Mouse (Mus musculus): Measurements from ENCODE around the gene Dapk2.

Dapk2 gene

DNA sequence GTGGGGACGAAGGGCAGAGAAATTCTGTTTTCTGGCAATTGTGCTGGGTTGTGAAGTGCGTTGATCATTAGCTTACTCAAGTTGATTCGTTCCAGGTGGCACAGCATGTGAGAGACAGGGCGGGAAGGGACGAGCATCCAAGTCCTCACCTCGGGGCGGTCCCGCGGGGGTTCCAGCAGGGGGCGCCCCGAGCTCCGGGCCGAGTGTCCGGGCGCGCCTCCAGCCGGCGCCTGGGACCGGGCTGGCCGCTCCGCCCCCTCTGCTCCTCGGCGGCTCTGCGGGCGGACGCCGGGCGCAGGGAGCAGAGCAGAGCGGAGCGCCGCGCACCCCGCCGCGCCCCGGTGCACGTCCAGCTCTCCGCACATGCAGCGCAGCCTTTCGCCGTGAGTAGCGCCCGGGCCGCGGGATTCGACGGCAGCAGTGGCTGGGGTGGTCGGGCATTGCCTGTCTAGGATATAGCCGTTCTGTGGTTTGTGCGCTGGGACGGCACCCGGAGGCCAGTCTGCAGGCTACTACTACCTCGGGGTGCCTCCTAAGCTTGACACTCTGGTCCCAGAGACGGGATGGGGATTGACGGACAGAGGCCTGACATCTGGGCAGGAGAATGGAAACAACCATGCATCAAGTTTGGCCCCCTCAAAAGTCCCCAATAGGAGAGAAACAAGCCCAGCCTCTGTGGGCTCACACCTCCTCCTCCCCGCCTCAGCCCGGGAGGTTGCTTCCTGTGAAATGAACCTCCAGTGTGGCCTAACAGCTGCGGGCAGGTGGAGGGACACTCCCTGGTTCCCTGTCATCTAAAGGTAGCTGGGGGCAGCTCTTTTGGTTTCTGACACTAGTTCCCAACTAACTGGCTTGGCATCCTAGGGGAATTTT, at the start of gene Dapk2:
TSS of gene Dapk2 (plus strand) at position 266 of the 873 bp plus-strand sequence.
- peak; percentile 88 for DNase-seq

DNA sequence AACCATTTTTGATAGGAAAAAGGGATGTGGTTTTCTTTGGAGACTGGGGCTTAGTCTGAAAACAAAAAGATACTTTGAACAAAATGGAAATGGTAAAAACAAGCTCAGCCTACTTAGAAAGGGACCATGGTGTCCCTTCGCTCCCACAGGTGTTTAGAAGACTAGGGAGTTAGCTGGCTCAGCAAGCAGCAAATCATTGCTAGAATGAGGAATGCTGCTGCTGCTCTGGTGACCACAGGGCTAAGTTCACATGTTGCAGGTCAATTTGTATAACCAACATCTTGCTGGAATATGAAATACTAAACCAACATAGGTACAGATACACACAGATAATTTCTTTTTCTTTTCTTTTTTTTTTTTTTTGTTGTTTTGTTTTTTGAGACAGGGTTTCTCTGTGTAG, 48.4 kb upstream of the Dapk2 start:
- DNase-seq = no peak

DNA sequence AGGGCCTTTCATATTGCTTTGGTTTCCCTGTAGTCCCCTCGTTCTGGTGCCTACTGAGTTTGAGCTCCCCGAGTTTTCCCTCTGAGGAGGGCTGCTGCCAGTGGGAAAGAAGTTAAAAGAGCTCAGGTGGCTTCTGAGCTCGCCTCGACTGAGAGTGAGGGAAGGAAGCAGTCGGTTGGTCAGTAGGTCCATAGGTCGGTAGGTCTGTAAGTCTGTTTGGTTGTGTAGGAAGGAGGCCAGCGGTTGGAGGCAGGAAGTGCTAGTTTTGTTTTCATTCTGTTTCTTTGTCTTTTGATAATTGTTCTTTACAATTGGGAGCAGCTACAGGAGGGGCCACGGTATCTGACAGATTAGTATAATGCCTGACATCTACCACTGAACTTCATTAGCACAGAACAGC, 47.9 kb upstream of the Dapk2 start:
- no peak for DNase-seq

DNA sequence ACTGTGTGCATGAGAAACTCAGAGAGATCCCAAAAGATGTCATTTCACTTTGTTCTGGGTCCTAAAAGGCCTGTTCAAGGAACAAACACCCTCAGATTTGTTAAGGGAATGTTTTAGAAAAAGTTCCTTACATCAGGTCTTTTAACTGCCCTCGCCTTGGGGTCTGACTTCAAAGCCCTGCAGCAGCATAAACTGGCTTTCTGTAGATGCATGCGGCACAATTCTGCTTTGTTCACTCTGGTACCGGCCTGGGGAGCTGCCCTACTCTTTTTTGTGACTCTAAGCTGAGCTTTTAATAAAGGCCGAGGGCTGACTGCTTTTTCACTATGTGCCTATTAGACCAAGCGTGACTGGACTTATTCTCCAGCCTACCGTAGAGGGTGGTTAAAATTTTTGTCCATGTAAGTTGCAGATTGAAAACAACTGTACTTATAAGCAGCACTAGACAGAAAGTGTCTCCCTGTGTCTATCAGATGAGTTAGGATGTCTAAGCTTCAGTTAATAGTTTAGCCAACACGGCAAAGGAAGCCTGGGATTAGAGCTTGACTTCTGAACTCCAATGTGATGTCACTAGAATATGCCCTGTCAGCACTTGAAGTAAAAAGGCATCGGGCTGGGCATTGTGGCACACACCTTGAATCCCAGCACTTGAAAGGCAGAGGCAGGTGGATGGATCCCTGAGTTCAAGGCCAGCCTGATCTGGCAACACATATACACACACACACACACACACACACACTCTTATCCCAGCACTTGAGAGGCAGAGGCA, 47.2 kb upstream of the Dapk2 start:
- DNase-seq = peak; percentile 29

DNA sequence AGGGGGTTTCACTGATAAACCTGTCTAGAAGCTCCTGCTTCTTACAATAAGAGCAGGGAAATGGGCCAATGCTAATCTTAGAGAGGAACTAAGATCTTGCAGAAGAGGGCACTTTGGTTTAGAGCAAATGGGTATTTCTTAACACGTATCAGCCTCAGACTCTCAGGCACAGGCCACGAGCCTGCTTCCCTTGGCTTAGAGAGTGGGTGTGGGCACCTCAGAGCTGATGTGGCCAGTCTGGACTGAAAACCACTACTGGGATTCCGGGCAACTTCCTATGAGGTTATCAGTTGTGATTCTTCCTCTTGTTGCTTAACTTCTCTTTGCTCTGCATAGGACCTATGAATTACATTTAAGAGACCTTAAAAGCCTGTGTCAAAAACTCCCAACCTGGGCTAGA, 43.7 kb upstream of the Dapk2 start:
- DNase-seq = no peak

DNA sequence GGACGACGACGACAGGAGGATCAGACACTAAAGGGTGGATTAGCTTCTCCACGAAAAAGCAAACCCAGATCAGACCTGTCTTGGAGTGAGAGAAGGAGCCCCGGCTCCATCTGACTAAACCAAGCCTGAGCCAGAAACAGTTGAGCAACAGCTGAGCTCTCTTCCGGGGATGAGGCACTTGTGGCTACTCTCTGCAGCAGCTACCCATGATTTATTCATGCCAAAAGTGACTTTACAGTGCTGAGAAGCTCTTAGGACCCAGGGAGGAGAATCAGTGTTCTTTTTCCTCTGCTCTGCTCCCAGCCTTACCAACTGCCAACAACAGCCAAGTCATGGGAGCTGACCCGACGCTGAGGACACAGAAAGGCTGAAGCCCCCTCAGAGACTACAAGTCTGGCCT, 41.1 kb upstream of the Dapk2 start:
- no peak for DNase-seq

DNA sequence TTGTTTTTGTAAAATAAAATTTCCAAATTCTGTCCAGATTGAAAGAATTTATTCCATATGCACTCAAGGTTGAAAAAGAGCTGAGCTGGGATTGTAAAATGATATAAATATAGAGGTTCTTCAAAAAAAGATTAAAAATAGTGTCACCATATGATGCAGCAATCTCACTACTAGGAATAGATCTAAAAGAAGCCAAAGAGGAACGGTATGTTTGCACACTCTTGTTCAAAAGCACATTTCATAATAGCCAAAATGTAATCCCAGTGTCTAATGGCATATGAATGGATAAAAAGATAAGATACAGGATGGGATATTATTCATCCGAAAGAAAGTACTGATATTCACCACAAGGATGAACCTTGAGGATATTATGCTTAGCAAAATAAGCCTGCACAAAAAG, 38.5 kb upstream of the Dapk2 start:
- DNase-seq = no peak

DNA sequence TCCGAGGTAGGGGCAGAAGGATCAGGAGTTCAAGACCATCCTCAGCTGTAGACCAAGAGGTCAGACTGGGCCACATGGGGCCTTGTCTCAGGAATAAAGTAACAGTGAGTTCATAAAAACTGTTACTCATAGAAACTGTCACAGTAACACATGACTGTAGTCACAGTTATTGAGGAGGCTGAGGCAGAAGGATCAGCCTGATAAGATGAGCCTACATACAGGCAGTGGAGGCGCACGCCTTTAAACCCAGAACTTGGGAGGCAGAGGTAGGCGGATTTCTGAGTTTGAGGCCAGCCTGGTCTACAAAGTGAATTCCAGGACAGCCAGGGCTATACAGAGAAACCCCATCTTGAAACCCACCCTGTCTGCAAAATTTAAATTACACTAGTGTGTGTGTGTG, 37.9 kb upstream of the Dapk2 start:
- DNase-seq = no peak

DNA sequence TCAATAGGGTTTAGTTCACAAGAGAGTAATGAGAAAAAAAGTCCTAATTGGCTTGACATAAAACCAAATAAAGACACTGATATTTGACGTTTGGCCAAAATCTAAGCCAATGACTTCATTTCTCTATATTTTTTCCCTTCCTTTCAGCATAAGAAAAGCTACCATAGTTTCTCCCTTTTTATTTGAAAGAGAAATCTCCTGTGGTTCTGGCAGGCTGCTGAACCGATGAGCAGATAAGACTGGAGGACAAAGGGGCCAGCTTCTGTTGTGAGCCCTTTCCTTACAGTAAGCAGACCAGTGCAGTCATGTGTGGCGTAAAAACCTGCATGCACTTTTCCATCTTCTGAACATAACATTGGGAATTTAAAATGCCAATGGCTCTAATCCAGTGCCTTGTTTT, 37.1 kb upstream of the Dapk2 start:
- no peak for DNase-seq

DNA sequence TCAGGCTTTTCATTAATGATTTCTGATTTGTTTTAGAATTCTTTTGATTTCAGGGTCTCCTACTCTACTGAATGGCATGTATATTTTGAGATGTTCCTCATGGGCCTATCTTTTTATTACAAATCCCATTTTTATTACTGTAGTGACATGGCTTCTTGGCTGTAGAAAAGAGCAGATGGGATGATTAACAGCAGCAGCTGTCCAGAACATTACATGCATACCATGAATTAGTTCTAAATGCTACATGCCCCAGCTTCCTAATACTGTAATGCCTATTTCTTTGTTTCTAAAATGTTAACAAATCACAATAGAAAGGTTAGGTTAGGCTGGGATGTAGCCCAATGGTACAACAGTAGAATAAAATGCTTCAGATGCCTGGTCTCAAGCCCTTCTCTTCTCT, 36.6 kb upstream of the Dapk2 start:
- no peak for DNase-seq

DNA sequence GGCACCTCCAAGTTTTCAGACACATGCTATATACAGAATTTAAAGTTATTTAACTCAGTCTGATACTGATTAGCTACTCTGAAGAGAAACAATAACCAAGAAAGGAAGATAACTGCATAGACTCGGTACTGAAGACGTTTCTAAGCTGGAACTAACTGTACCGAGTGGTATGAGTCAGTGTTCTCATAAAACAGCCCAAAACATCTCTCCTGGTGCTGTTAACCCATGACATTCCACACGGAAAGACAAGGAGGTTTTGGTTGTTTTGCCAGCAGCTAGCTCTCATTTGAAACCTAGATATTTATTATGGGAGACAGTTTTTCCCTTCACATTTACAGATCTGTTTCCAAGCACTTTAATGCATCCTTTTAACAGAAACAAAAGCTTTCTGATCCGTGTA, 34.4 kb upstream of the Dapk2 start:
- DNase-seq = no peak

DNA sequence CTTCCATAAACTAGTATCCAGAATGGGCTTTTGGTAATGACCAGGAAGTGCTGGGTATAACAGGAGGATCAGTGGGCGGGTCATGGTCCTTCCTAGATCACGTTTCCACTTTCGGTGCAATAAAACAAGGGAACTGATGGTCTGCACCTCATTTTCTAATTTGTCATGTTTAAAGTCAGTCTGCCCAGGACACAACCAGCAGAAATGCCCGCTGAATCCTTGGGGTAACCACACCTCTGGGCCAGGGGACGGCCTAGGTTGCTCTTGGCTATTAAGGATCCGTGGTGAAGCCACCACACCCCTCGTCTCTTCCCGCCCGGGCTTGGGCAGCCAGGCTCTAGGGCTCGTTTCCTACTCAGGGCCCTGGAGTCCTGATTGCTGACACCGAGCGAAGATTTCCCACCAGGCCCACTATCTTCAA, 33.9 kb upstream of the Dapk2 start:
- peak; percentile 51 for DNase-seq

DNA sequence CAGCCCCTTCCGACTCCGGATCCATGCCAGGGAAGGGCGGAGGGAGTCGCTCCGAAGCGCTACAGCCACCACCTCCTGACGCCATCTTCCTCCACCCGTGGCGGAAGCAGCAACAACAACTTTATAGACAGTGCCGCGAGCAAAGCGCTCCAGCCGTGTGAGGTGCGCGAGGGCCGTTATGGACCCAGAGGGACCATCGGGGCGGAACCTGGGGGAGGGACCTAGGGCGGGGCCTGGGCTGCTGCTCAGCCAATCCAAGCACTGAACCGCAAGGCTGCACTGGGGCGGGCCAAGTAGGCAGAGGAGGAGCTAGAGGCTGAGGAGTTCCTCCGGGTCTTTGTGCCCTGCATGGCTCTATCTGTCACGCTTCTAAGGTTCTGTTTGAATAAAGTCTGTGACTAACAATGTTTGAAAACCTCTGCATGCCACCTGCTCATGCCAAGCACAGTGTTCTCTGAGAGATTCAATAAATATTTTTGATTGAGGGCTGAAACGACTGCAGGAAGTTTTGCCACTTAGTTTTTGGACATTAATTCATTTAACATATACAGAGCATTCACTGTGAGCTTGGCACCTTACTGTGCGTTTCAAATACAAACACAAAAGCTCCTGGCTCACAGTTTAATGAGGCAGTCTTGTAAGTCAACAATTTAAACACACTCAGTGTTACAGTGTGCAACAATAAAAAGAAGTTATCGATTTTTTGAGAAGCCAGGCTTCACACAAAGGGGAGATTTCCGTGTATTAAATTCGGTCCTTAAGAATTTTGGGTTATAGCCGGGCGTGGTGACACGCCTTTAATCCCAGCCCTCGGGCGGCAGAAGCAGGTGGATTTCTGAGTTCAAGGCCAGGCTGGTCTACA, 33.1 kb upstream of the Dapk2 start:
- peak; percentile 98 for DNase-seq

DNA sequence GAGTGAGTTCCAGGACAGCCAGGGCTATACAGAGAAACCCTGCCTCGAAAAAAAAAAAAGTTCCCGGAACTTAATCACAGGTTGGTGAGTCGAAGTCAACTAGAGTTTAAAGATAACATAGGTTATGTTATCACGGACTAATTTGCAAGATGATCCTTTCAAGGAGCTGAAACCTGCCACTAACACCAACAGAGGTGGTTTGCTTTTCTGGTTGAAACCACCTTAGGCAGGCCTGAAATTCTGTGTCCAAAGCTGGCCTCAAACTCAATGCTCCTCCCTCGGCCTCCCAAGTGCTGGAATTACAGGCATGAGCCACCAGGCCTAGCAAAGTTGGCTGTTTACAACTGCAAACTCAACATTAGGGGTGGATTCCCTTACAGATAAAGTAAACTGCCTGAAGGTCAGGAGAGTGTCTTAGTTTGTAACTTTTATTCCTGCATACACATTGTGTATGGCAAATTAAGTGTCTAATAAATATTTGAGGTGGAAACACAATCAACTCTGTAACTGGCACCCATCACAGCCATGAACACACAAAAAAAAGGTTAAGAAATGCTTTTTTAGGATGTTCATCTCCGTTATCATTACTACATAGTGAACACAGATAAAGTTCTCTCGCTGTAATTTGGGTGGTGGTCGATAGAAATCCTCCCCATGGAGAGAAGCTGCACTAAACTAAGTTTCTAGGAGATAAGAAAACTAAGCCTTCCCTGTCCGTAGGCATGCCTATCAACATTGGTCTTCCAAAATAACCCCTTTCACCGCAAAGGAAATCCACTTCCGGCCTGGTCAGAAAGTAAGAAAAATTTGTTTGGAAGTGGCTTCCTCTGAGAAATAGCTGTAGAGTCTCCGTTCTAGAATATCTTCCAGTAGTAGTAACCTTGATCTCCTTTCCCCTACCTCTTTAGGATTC, 32.2 kb upstream of the Dapk2 start:
- DNase-seq = no peak

DNA sequence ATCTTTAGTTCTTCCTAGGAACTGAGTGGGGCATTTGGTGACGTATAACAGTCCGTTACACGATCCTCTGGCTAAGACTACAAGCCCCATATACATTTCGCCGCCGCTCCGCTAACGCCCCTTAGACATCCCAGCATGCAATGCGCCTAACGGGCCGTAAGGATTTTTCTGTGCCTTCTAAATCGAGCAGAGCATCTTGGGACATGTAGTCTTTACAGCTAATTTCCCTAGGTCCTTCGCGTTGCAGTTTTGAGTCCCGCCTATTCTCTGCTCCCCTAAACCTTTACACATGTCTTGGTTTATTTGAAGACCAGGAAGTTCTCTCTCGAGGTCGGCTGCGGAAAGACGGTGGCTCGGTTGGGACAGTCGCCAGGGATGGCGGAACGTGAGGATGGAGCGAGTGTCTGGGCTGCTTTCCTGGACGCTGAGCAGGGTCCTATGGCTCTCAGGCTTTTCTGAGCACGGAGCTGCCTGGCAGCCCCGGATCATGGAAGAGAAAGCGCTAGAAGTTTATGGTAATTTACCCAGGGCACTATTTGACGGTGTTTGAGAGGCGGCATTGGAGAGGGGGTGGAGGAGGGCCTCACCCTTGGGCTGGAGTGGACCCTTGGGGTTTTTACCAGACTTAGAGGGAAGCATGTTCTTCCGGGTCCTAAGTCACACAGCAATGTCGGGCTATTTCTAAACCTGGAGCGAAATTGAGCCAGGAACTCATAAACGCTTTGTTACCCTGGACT, 31.4 kb upstream of the Dapk2 start, which contains the start of the genes Snx1 and Ciao2a:
TSS of gene Snx1 (minus strand) at position 132 of the 737 bp plus-strand sequence.
TSS of gene Ciao2a (plus strand) at position 156 of the 737 bp plus-strand sequence.
- peak; percentile 97 for DNase-seq

DNA sequence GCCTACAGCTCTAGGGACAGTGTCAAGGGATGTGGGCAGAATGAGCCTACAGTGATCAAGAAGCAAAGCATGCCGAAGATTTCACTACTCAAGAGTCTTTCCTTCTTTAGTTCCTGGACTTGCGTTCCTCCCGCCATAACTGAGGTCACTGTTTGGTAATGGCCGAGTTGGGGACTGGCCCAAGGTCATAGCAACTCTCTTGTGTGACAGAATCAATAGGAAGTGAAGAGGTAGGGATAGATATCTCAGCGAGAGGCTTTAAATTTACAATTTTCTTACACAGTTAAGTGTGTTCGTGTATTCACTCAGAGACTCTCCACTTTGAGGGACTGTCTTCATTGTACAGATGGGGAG, 30.9 kb upstream of the Dapk2 start:
- DNase-seq = no peak

DNA sequence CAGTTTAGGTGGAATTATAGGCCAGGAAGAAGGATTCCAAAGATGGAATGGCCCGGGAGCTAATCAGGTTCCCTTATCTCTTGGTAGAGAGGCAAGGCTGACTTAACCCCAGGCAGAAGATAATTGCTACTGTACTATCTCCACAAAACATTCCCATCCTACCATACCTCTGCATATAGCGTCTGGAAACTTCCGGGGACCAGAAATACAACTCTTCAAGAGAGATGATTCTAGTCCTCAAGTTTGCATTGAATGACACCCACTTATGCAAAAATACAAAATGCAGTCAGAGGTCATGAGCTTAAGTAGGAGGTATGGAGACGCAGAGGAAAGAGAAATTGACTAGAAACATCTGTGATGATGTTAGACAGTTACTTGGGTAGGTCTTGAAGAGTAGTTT, 30.1 kb upstream of the Dapk2 start:
- DNase-seq = no peak

DNA sequence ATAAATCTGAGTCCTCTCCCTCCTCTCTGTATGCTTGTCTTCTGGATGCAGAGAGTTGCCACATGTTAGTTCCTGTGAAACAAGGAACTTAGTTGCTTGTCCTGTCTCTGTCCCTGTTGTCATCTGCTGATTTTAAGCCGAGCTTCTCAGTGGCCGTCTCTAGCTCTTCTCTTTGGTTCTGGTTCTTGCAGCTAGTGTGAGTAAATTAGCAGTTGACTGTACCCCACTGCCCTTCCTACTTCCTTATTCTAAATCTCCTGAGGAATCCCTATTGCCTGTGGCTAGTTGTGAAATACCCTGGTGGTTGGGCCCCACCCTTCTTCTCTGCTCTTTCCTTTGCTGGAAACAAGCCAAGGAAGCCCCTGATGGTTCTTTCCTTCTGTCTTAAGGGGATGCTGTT, 26.6 kb upstream of the Dapk2 start:
- DNase-seq = no peak

DNA sequence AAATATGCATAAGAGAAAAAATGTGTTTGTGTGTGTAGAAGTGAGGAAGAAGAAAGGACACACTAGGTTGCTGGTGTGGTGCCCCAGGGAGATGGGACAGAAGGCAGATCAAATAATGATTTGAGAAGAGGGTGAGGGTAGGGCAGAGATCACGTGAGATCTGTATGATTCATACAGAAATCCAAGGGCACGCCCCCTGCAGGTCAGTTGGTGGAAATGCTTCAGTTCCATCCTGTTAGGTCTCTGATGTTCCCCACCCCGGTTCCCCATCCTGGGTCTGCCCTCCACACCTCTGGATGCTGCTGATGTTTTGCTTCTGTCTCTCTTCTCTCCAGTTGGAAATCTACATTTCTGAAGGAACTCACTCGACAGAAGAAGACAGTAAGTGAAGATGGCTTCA, 22.1 kb upstream of the Dapk2 start:
- DNase-seq = peak; percentile 43

DNA sequence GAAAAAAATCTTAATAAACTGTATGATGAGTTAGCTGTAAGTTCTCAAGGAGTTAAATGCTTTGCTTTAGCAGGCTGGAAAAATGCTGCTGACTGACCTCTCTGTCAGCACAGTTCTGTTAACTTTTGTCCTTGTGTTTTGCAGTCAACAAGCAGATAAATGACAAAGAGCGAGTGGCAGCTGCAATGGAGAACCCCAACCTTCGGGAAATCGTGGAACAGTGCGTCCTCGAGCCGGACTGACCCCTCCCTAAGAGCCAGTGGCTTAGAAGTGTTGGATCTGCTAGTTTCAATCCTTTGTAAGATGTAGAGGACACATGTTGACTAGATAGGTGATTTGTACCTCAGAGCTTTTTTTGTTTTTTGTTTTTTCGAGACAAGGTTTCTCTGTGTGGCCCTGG, 19.8 kb upstream of the Dapk2 start:
- DNase-seq = no peak

DNA sequence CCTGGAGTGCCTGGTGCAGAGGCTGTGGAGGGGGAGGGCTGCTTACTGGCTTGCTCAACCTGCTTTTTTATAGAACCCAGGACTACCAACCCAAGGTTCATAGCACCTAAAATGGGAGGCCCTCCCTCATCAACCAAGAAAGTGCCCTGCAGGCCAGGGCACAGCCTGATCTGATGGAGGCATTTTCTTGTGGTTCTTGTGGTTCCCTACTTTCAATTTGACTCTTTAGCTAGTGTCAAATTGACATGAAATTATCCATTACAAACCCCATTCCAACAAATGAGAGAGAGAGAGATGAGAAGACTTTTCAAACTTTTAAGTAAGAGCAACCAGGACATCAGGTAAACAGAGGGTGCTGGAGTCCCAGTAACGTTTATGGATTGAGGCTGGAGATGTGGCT, 15.8 kb upstream of the Dapk2 start:
- no peak for DNase-seq
